Mouse (Mus musculus): Measurements from ENCODE around the gene Gng2. TPM values are rescaled to one million over a fixed set of nuclear protein-coding genes. Genes with fewer than 3 reads are reported as not detected.

Gng2 gene
- polyA plus RNA-seq, 1 experiment from 2014 or later, result 39.9 TPM

DNA sequence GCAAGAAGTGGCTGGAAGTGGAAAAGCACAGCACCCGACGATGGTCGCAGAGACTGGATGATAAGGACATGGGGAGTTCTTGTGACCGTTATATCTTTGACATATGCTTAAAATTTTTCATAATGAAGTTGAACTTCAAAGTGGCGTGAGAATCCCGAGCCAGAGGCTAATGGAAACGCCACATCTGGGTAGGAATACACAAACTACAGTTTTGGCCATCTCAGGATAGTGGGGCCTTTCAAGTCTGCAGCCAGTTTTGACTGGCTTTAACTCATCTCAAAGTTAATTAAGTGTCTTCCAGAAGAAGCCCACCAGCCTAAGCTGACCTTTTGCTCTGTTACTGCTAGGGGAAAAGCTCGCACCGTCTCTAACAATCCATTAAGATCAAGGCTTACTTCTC lies 17.6 kb downstream of the Gng2 start:
- 47% methylated on average over 9 of the region's 9 CpGs for WGBS
- Histone ChIP-seq H3K9me3 (no peaks in the 10 kb centered on the region), H3K4me3 (no peak overlapping the region)

DNA sequence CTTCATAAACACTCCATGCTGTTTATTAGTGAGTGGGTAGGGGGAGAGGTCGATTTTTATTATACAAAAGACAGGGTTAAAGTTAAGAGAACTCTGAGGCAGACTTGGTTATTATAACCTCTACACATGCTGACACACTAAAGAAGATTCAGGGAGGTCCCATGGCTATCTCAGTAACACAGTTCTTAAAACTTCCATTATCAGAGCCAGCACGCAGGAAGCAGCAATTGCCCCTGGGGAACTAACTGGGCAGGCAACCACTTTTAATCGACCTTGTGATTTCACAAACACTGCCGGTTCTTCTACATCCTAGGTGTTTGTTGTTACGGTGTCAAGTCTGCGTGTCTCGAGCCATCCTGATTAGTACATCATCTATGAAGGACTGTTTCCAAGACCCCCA lies 22.4 kb downstream of the Gng2 start:
- Histone ChIP-seq H3K27me3 (replicated peaks) (no peaks in the 10 kb centered on the region), H3K4me1 (peaks cover 2% of the 10 kb centered on the region), H3K9ac (no peak overlapping the region), H3K4me3 (no peak overlapping the region), H3K36me3 (no peaks in the 10 kb centered on the region), H3K27ac (replicated peaks) (no peak overlapping the region), H3K4me2 (no peak overlapping the region), H3K9me3 (no peaks in the 10 kb centered on the region)
- ATAC-seq (ENCODE audit: extremely low read depth, insufficient number of reproducible peaks, low FRiP score, low TSS enrichment), result no peak
- 73% methylated on average over 7 of the region's 7 CpGs for WGBS

More for the DNA sequence above, 17.6 kb downstream of the Gng2 start:
- no peak overlapping the region for H3K4me2 ChIP-seq
- no peak for ATAC-seq (ENCODE audit: extremely low read depth, insufficient number of reproducible peaks, low FRiP score, low TSS enrichment)
- no peak overlapping the region for H3K27ac ChIP-seq (replicated peaks)
- H3K36me3 ChIP-seq, result no peaks in the 10 kb centered on the region
- H3K9ac ChIP-seq, result no peak overlapping the region
- no peaks in the 10 kb centered on the region for H3K4me1 ChIP-seq
- no peaks in the 10 kb centered on the region for H3K27me3 ChIP-seq (replicated peaks)

DNA sequence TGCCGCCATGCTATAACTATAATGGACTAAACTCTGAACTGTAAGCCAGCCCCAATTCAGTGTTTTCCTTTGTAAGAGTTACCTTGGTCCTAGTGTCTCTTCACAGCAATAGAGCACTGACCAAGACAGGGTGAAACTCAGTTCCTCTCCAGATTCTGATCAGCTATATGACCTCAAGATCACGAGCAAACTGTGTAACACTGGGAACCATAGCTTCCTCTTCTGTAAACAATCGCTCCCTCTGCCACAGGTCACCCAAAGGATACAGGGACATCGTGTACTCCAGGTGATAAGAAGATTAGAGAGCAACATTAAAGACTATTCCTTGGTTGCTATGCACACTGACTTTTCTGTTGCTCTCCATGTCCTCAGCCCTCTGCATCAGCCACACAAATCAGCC lies 26.6 kb downstream of the Gng2 start:
- Histone ChIP-seq H3K36me3 (no peaks in the 10 kb centered on the region), H3K4me1 (peaks cover 8% of the 10 kb centered on the region), H3K9ac (no peak overlapping the region), H3K27me3 (replicated peaks) (no peaks in the 10 kb centered on the region), H3K4me2 (no peak overlapping the region), H3K9me3 (no peaks in the 10 kb centered on the region), H3K27ac (replicated peaks) (no peak overlapping the region), H3K4me3 (no peak overlapping the region)
- no peak for ATAC-seq (ENCODE audit: extremely low read depth, insufficient number of reproducible peaks, low FRiP score, low TSS enrichment)
- WGBS, result 72% methylated on average over 4 of the region's 4 CpGs

DNA sequence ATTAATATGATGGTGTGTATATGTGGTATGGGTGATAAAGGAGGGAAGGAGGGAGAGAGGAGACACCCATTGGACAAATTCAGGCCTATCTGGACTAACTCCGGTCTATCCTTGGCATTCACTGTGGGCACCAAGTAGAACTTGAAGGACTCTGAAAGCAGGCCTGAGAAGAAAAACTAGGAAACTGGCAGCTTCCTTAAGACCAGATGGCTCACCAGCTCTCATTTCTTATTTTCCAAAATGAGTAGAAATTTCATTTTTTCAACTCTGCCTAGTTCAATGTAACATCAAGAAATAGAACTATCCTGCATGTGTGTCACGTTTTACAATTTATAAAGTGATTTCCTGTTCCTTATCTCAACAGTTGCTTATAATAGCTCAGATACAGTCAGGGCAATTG lies 28.0 kb downstream of the Gng2 start:
- Histone ChIP-seq H3K9me3 (no peaks in the 10 kb centered on the region), H3K9ac (no peak overlapping the region), H3K4me3 (no peak overlapping the region), H3K4me1 (peaks cover 18% of the 10 kb centered on the region), H3K27me3 (replicated peaks) (no peaks in the 10 kb centered on the region), H3K27ac (replicated peaks) (no peak overlapping the region), H3K4me2 (no peak overlapping the region), H3K36me3 (no peaks in the 10 kb centered on the region)
- ATAC-seq (ENCODE audit: extremely low read depth, insufficient number of reproducible peaks, low FRiP score, low TSS enrichment), result no peak
- WGBS, result 59% methylated on average over 2 of the region's 2 CpGs

DNA sequence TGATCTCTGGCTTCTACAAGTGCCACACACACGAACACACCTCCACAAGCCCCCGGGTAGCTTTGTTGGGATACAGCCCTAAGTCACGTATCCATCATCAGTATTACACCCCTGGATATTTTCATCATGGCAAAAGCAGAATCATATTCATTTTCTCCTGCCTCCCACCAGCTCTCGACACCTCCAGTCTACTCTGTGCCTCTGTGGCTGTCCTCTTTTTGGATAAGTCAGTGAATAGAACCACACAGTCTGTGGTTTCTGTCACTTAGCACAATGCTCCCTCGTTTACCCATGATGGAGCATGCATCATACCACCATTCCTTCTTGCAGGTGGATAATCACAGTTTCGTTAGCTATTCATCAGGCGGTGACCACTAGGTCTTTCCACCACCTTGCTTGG lies 31.2 kb downstream of the Gng2 start:
- H3K4me2 ChIP-seq, result no peak overlapping the region
- no peak overlapping the region for H3K4me3 ChIP-seq
- no peaks in the 10 kb centered on the region for H3K36me3 ChIP-seq
- ATAC-seq (ENCODE audit: extremely low read depth, insufficient number of reproducible peaks, low FRiP score, low TSS enrichment), result no peak
- H3K27ac ChIP-seq (replicated peaks), result no peak overlapping the region
- H3K9me3 ChIP-seq, result no peaks in the 10 kb centered on the region
- no peaks in the 10 kb centered on the region for H3K27me3 ChIP-seq (replicated peaks)
- H3K9ac ChIP-seq, result no peak overlapping the region
- WGBS, result 84% methylated on average over 7 of the region's 7 CpGs
- peaks cover 33% of the 10 kb centered on the region for H3K4me1 ChIP-seq

DNA sequence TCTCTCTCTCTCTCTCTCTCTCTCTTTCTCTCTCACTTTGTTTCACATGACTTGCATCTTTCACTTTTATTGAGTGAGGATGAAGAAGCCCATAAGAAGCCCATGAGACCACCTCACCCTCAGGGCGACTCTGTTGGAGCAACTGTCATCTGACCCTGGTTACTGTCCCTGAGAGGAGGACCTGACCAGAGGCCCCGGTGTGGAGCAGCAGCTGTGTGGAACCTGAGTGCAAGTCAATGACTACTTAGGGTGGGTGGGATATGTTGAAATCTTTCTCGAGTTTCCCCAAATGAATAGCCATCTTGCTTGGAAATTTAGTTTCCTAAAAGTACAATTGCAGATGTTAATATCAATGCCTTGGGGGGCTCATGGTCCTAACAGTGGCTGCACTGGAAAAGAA lies 34.7 kb downstream of the Gng2 start:
- H3K27me3 ChIP-seq (replicated peaks), result no peaks in the 10 kb centered on the region
- WGBS, result 43% methylated on average over 3 of the region's 3 CpGs
- H3K4me1 ChIP-seq, result peaks cover 25% of the 10 kb centered on the region
- no peak overlapping the region for H3K4me2 ChIP-seq
- H3K9ac ChIP-seq, result no peak overlapping the region
- H3K9me3 ChIP-seq, result no peaks in the 10 kb centered on the region
- no peaks in the 10 kb centered on the region for H3K36me3 ChIP-seq
- no peak overlapping the region for H3K4me3 ChIP-seq
- H3K27ac ChIP-seq (replicated peaks), result peak overlapping the region; percentile 58; the same call in 1 of the 2 replicates
- no peak for ATAC-seq (ENCODE audit: extremely low read depth, insufficient number of reproducible peaks, low FRiP score, low TSS enrichment)

DNA sequence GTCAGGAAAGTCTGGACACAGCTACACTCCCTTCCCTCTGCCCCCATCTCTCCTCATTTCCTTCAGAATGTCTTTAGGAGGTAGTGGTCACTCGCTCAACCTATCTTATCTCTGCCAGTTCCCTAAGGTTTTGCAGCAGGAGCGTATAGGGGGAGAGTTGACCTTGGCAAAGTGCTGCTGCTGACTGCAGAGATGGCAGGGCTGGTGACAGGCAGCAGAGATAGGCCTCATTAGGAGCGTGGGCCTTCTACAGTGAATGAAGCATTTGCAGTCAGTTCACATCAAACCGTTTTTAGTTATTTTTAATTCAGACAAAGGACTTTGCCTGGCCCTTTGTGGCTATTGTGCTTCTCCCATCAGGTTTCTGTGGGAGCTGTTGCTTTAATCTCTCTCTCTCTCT lies 35.1 kb downstream of the Gng2 start:
- H3K4me3 ChIP-seq, result no peak overlapping the region
- 7% methylated on average over 4 of the region's 4 CpGs for WGBS
- no peak overlapping the region for H3K4me2 ChIP-seq
- H3K9me3 ChIP-seq, result no peaks in the 10 kb centered on the region
- no peak for ATAC-seq (ENCODE audit: extremely low read depth, insufficient number of reproducible peaks, low FRiP score, low TSS enrichment)
- H3K36me3 ChIP-seq, result no peaks in the 10 kb centered on the region
- H3K27me3 ChIP-seq (replicated peaks), result no peaks in the 10 kb centered on the region
- H3K4me1 ChIP-seq, result peaks cover 25% of the 10 kb centered on the region
- no peak overlapping the region for H3K9ac ChIP-seq
- peak overlapping the region; percentile 58 for H3K27ac ChIP-seq (replicated peaks)

DNA sequence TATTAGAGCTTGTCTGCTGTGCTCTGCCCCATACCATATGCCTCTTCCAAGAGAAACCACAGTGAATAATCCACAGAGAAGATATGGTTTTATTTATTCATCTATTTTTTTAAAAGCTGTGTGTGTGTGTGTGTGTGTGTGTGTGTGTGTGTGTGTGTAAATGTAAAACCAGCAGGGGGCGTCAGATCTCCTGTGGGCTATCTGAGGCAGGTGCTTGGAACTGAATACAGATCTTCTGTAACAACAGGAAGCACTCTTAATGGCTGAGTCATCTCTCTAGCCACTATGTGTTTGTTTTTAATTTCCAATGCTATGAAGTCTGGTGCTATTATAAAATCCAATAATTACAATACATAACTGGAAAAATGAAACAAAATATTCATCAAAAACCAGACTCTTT lies 37.4 kb downstream of the Gng2 start:
- WGBS, result 83% methylated on average over 1 of the region's 1 CpGs
- no peak for ATAC-seq (ENCODE audit: extremely low read depth, insufficient number of reproducible peaks, low FRiP score, low TSS enrichment)
- no peak overlapping the region for H3K4me2 ChIP-seq
- no peaks in the 10 kb centered on the region for H3K9me3 ChIP-seq
- no peaks in the 10 kb centered on the region for H3K36me3 ChIP-seq
- no peaks in the 10 kb centered on the region for H3K27me3 ChIP-seq (replicated peaks)
- no peak overlapping the region for H3K4me3 ChIP-seq
- H3K9ac ChIP-seq, result no peak overlapping the region
- no peak overlapping the region for H3K27ac ChIP-seq (replicated peaks)
- H3K4me1 ChIP-seq, result peaks cover 19% of the 10 kb centered on the region

DNA sequence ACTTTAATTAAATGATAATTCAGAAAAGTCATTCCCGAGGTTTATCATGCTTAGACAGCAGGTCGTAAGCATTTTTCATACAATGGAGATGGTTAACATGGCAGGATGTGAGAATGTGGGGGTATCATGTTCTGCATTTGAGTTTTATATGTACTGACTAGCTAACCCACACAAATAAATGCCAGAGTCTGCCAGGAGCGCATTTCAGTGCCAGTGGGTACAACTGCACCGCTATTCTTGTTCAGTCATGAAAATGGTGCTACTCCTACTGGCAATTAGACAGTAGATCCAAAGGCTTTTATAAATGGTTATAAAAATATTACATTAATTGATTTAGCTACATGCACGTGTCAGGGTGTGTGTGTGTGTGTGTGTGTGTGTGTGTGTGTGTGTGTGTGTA lies 38.9 kb downstream of the Gng2 start:
- Histone ChIP-seq H3K27ac (replicated peaks) (no peak overlapping the region), H3K4me2 (no peak overlapping the region), H3K4me3 (no peak overlapping the region), H3K9me3 (no peaks in the 10 kb centered on the region), H3K27me3 (replicated peaks) (no peaks in the 10 kb centered on the region), H3K36me3 (no peaks in the 10 kb centered on the region), H3K4me1 (peaks cover 25% of the 10 kb centered on the region), H3K9ac (no peak overlapping the region)
- ATAC-seq (ENCODE audit: extremely low read depth, insufficient number of reproducible peaks, low FRiP score, low TSS enrichment), result no peak
- WGBS, result 85% methylated on average over 5 of the region's 5 CpGs

DNA sequence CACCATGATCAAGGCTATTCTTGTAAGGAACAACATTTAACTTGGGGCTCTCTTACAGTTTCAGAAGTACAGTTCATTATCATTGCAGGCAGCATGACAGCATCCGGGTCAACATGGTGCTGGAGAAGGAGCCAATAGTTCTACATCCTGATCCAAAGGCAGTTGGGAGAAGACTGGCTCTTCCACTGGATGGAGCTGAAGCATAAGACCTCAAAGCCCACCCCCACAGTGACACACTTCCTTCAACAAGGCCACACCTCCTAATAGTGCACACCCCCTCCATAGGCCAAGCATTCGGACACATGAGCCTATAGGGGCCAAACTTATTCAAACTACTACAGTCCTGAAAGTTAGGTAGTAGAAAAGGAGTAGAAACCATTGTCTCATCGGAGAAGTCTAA lies 42.3 kb downstream of the Gng2 start:
- no peak overlapping the region for H3K4me2 ChIP-seq
- 84% methylated on average over 3 of the region's 3 CpGs for WGBS

DNA sequence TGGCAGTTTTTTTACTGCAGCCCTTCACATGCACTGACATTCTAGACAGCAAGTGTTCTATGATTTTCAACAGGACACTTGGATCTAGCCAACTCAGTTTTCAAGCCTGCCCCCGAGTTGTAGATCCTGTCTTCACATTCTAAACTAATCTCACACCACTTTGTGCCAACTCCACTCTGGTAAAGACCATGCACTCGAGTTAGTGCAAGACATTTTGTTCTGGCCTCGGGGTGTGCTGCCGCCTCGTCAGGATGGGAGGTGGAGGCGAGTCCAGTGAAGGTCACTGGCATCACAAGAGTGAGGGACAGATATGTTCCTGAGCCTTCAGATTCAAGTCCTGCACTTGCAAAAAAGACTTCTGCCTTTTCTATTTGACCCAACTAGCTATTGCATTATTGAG lies 44.1 kb downstream of the Gng2 start:
- H3K27me3 ChIP-seq (replicated peaks), result no peaks in the 10 kb centered on the region; the same call in 1 of the 2 replicates
- H3K4me1 ChIP-seq, result peaks cover 38% of the 10 kb centered on the region
- peak overlapping the region; percentile 41; the same call in 1 of the 2 replicates for H3K4me2 ChIP-seq

More for the DNA sequence above, 42.3 kb downstream of the Gng2 start:
- ATAC-seq (ENCODE audit: extremely low read depth, insufficient number of reproducible peaks, low FRiP score, low TSS enrichment), result no peak
- Histone ChIP-seq H3K9ac (no peak overlapping the region), H3K27me3 (replicated peaks) (no peaks in the 10 kb centered on the region; the same call in 1 of the 2 replicates), H3K4me1 (peaks cover 27% of the 10 kb centered on the region), H3K9me3 (no peaks in the 10 kb centered on the region), H3K4me3 (no peak overlapping the region), H3K27ac (replicated peaks) (no peak overlapping the region), H3K36me3 (no peaks in the 10 kb centered on the region)

DNA sequence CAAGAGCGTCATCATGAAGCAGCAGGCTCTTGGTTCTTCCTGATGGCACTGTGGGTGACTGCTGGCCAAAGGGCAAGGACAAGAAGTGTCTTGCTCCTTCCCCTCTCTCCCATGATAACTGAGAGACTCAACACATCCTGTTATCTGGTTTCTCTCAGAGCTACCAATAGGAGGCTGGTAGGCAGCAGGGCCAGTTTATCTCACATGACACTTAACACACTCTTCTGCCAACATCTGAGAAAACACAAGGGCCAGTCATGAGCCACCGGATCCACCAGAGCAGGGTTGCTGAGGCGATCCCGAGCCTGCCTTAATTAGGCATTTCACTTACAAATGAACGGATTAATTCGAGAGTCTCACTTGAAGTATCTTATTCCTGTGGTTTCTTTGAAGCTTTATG lies 49.5 kb downstream of the Gng2 start:
- Histone ChIP-seq H3K27me3 (replicated peaks) (no peaks in the 10 kb centered on the region; the same call in 1 of the 2 replicates), H3K4me2 (no peak overlapping the region), H3K4me1 (peaks cover 54% of the 10 kb centered on the region), H3K27ac (replicated peaks) (peak overlapping the region; percentile 21; the same call in 1 of the 2 replicates), H3K9me3 (peaks cover 3% of the 10 kb centered on the region; the same call in 1 of the 2 replicates), H3K9ac (no peak overlapping the region), H3K36me3 (0 out of 2 replicates have a peak, but pooled peaks cover 4% of the 10 kb centered on the region), H3K4me3 (no peak overlapping the region)
- no peak for ATAC-seq (ENCODE audit: extremely low read depth, insufficient number of reproducible peaks, low FRiP score, low TSS enrichment)
- 9% methylated on average over 6 of the region's 6 CpGs for WGBS

More for the DNA sequence above, 44.1 kb downstream of the Gng2 start:
- H3K9me3 ChIP-seq, result no peaks in the 10 kb centered on the region
- H3K9ac ChIP-seq, result no peak overlapping the region
- peak overlapping the region; percentile 59; the same call in 1 of the 2 replicates for H3K27ac ChIP-seq (replicated peaks)
- no peak for ATAC-seq (ENCODE audit: extremely low read depth, insufficient number of reproducible peaks, low FRiP score, low TSS enrichment)
- no peaks in the 10 kb centered on the region for H3K36me3 ChIP-seq
- WGBS, result 29% methylated on average over 6 of the region's 6 CpGs
- H3K4me3 ChIP-seq, result no peak overlapping the region

Data from heart, embryonic 13.5 days (tissue).